In genomic region chr6:88840211-88840610, GRCm38 (mm10) we compare ENCODE assay signal across 10 mouse cellular contexts. TPM values are rescaled to one million over a fixed set of nuclear protein-coding genes. Genes with fewer than 3 reads are reported as not detected.
DNase-seq lines count a peak whose midpoint lies in the region; ATAC-seq and TF ChIP-seq lines count a peak whose summit lies in the region.
"Had no signal": no experiment of that assay in that cellular context is flagged by ENCODE, and none has a peak within 500 bp of the region (broad histone marks: within the 10 kb centered on the region; RNA-seq: fewer than 3 reads in every experiment).

No protein-coding gene starts in this region.

- H3K4me1 ChIP-seq in forebrain, embryonic 14.5 days (ENCODE audit: control insufficient read depth, insufficient read depth, low read length), result peaks cover 5% of the 10 kb centered on the region
- peaks cover 21% of the 10 kb centered on the region for H3K4me1 ChIP-seq in forebrain, embryonic 15.5 days
- H3K4me1 ChIP-seq in lung, embryonic 14.5 days (ENCODE audit: insufficient read depth), result peaks cover 7% of the 10 kb centered on the region; the same call in 1 of the 2 replicates
- H3K4me1 ChIP-seq in hindbrain, embryonic 13.5 days (replicated peaks), result peaks cover 37% of the 10 kb centered on the region
- peaks cover 13% of the 10 kb centered on the region for H3K4me1 ChIP-seq in midbrain, embryonic 16.5 days (ENCODE audit: control insufficient read depth, insufficient read depth, low read length)

- no peak overlapping the region for H3K4me3 ChIP-seq in forebrain, embryonic 14.5 days (ENCODE audit: low read depth, low read length)
- no peak overlapping the region for H3K4me3 ChIP-seq in forebrain, embryonic 15.5 days
- H3K4me3 ChIP-seq in lung, embryonic 14.5 days (ENCODE audit: low read depth, low read length), result 0 out of 2 replicates have a peak overlapping the region, but pooled peaks have one; percentile 88
- H3K4me3 ChIP-seq in hindbrain, embryonic 13.5 days, result no peak overlapping the region
- no peak overlapping the region for H3K4me3 ChIP-seq in midbrain, embryonic 16.5 days (ENCODE audit: low read depth, low read length)

- WGBS in forebrain, embryonic 14.5 days, result 68% methylated on average over 3 of the region's 3 CpGs
- 80% methylated on average over 3 of the region's 3 CpGs for WGBS in forebrain, embryonic 15.5 days
- 65% methylated on average over 3 of the region's 3 CpGs for WGBS in lung, embryonic 14.5 days
- 78% methylated on average over 3 of the region's 3 CpGs for WGBS in hindbrain, embryonic 13.5 days
- 71% methylated on average over 3 of the region's 3 CpGs for WGBS in midbrain, embryonic 16.5 days

- no peaks in the 10 kb centered on the region for H3K27me3 ChIP-seq in forebrain, embryonic 14.5 days (replicated peaks; ENCODE audit: control insufficient read depth, insufficient read depth, low read length)
- no peaks in the 10 kb centered on the region for H3K27me3 ChIP-seq in forebrain, embryonic 15.5 days
- no peaks in the 10 kb centered on the region for H3K27me3 ChIP-seq in lung, embryonic 14.5 days (ENCODE audit: insufficient read depth, low read length)
- H3K27me3 ChIP-seq in hindbrain, embryonic 13.5 days, result no peaks in the 10 kb centered on the region
- no peaks in the 10 kb centered on the region for H3K27me3 ChIP-seq in midbrain, embryonic 16.5 days (ENCODE audit: control insufficient read depth, insufficient read depth, low read depth, low read length)

- no peak overlapping the region for H3K9ac ChIP-seq in forebrain, embryonic 14.5 days (ENCODE audit: low read length)
- H3K9ac ChIP-seq in forebrain, embryonic 15.5 days (replicated peaks), result no peak overlapping the region
- H3K9ac ChIP-seq in lung, embryonic 14.5 days, result no peak overlapping the region
- 0 out of 2 replicates have a peak overlapping the region, but pooled peaks have one; percentile 91 for H3K9ac ChIP-seq in hindbrain, embryonic 13.5 days
- H3K9ac ChIP-seq in midbrain, embryonic 16.5 days (ENCODE audit: low read depth, low read length), result no peak overlapping the region; the same call in 1 of the 2 replicates

- no peak overlapping the region for H3K27ac ChIP-seq in forebrain, embryonic 14.5 days (ENCODE audit: low read depth, low read length)
- H3K27ac ChIP-seq in forebrain, embryonic 15.5 days (replicated peaks), result no peak overlapping the region
- no peak overlapping the region for H3K27ac ChIP-seq in lung, embryonic 14.5 days (ENCODE audit: low read depth)
- H3K27ac ChIP-seq in hindbrain, embryonic 13.5 days, result no peak overlapping the region
- no peak overlapping the region for H3K27ac ChIP-seq in midbrain, embryonic 16.5 days (ENCODE audit: low read length)
- H3K27ac ChIP-seq: forebrain, embryonic 10.5 days had no signal

- no peak for TF ChIP-seq CTCF in lung, embryonic 14.5 days (IDR thresholded peaks at IDR 0.05; ENCODE audit: low read depth)

- no peak for DNase-seq in forebrain, embryonic 14.5 days (ENCODE audit: low spot score)
- DNase-seq in lung, embryonic 14.5 days, result no peak
- DNase-seq in lung, postnatal 14 days, result no peak
- no peak for DNase-seq in urinary bladder, adult 2 months (ENCODE audit: low spot score)
- DNase-seq in embryo, embryonic 10.5 days (ENCODE audit: low spot score), result no peak
- DNase-seq: layer of hippocampus, adult 9-11 months had no signal

- no peaks in the 10 kb centered on the region for H3K9me3 ChIP-seq in forebrain, embryonic 14.5 days (replicated peaks; ENCODE audit: control insufficient read depth, low read length)
- H3K9me3 ChIP-seq in forebrain, embryonic 15.5 days, result no peaks in the 10 kb centered on the region
- no peaks in the 10 kb centered on the region for H3K9me3 ChIP-seq in lung, embryonic 14.5 days (ENCODE audit: low read depth, low read length)
- H3K9me3 ChIP-seq in hindbrain, embryonic 13.5 days, result no peaks in the 10 kb centered on the region
- no peaks in the 10 kb centered on the region for H3K9me3 ChIP-seq in midbrain, embryonic 16.5 days (replicated peaks; ENCODE audit: control insufficient read depth, low read length, poor library complexity, severe bottlenecking)
- H3K9me3 ChIP-seq: forebrain, embryonic 10.5 days had no signal

- no peak for ATAC-seq in forebrain, embryonic 14.5 days
- ATAC-seq in forebrain, embryonic 15.5 days (replicated peaks), result no peak
- no peak for ATAC-seq in lung, embryonic 14.5 days (ENCODE audit: insufficient read depth)
- ATAC-seq in hindbrain, embryonic 13.5 days (ENCODE audit: low FRiP score), result no peak
- ATAC-seq in midbrain, embryonic 16.5 days, result no peak

- peak overlapping the region; percentile 5; the same call in 1 of the 2 replicates for H3K4me2 ChIP-seq in forebrain, embryonic 14.5 days (ENCODE audit: low read length)
- no peak overlapping the region for H3K4me2 ChIP-seq in forebrain, embryonic 15.5 days (replicated peaks)
- peak overlapping the region; percentile 93; the same call in 1 of the 2 replicates for H3K4me2 ChIP-seq in lung, embryonic 14.5 days
- peak overlapping the region; percentile 90 for H3K4me2 ChIP-seq in hindbrain, embryonic 13.5 days
- peak overlapping the region; percentile 88 for H3K4me2 ChIP-seq in midbrain, embryonic 16.5 days (ENCODE audit: low read length)

- peaks cover 51% of the 10 kb centered on the region for H3K36me3 ChIP-seq in forebrain, embryonic 14.5 days (ENCODE audit: control insufficient read depth, insufficient read depth, low read length)
- H3K36me3 ChIP-seq in forebrain, embryonic 15.5 days, result peaks cover 20% of the 10 kb centered on the region
- peaks cover 38% of the 10 kb centered on the region for H3K36me3 ChIP-seq in lung, embryonic 14.5 days (ENCODE audit: insufficient read depth)
- H3K36me3 ChIP-seq in hindbrain, embryonic 13.5 days, result peaks cover 64% of the 10 kb centered on the region
- peaks cover 13% of the 10 kb centered on the region for H3K36me3 ChIP-seq in midbrain, embryonic 16.5 days (ENCODE audit: control insufficient read depth, insufficient read depth, low read length)

RNA-seq across cellular contexts. Expression of gene Abtb1, which starts 1.6 kb away (rescaled TPM):
- 31.4 and 35.7 TPM in 2 replicates for polyA plus RNA-seq in forebrain, embryonic 14.5 days (2014; fragmentation: Nextera tagmentation; extraction: Ambion mirVana)
- polyA plus RNA-seq in forebrain, embryonic 15.5 days (2015; fragmentation: Nextera tagmentation; extraction: Ambion mirVana), result 37.6 and 40.0 TPM in 2 replicates
- 29.5 and 34.7 TPM in 2 replicates for polyA plus RNA-seq in lung, embryonic 14.5 days (2014; fragmentation: Nextera tagmentation; extraction: Ambion mirVana)
- polyA plus RNA-seq in hindbrain, embryonic 13.5 days (2015; fragmentation: Nextera tagmentation; extraction: Ambion mirVana), result 36.3 and 38.2 TPM in 2 replicates
- polyA plus RNA-seq in midbrain, embryonic 16.5 days (2015; fragmentation: Nextera tagmentation; extraction: Ambion mirVana), result 37.3 and 40.7 TPM in 2 replicates
- 48.1 and 51.8 TPM in 2 replicates for polyA plus RNA-seq in urinary bladder, adult 2 months (2012; rRNA removed)

RNA-seq across cellular contexts. Expression of gene Podxl2, which starts 34.6 kb away (rescaled TPM):
- 334 and 428 TPM in 2 replicates for polyA plus RNA-seq in forebrain, embryonic 14.5 days (2014; fragmentation: Nextera tagmentation; extraction: Ambion mirVana)
- 590 and 608 TPM in 2 replicates for polyA plus RNA-seq in forebrain, embryonic 15.5 days (2015; fragmentation: Nextera tagmentation; extraction: Ambion mirVana)
- polyA plus RNA-seq in lung, embryonic 14.5 days (2014; fragmentation: Nextera tagmentation; extraction: Ambion mirVana), result 52.0 and 56.7 TPM in 2 replicates
- 546 and 595 TPM in 2 replicates for polyA plus RNA-seq in hindbrain, embryonic 13.5 days (2015; fragmentation: Nextera tagmentation; extraction: Ambion mirVana)
- 662 and 671 TPM in 2 replicates for polyA plus RNA-seq in midbrain, embryonic 16.5 days (2015; fragmentation: Nextera tagmentation; extraction: Ambion mirVana)
- 23.2 and 24.2 TPM in 2 replicates for polyA plus RNA-seq in urinary bladder, adult 2 months (2012; rRNA removed)

RNA-seq across cellular contexts. Expression of gene Mcm2, which starts 58.4 kb away (rescaled TPM):
- 71.1 and 82.8 TPM in 2 replicates for polyA plus RNA-seq in forebrain, embryonic 14.5 days (2014; fragmentation: Nextera tagmentation; extraction: Ambion mirVana)
- 70.0 and 75.2 TPM in 2 replicates for polyA plus RNA-seq in forebrain, embryonic 15.5 days (2015; fragmentation: Nextera tagmentation; extraction: Ambion mirVana)
- 153 and 164 TPM in 2 replicates for polyA plus RNA-seq in lung, embryonic 14.5 days (2014; fragmentation: Nextera tagmentation; extraction: Ambion mirVana)
- 43.0 and 43.7 TPM in 2 replicates for polyA plus RNA-seq in hindbrain, embryonic 13.5 days (2015; fragmentation: Nextera tagmentation; extraction: Ambion mirVana)
- 16.2 and 20.7 TPM in 2 replicates for polyA plus RNA-seq in midbrain, embryonic 16.5 days (2015; fragmentation: Nextera tagmentation; extraction: Ambion mirVana)
- polyA plus RNA-seq in urinary bladder, adult 2 months (2012; rRNA removed), result 10.0 and 14.5 TPM in 2 replicates
